Mouse (Mus musculus): Measurements from ENCODE around the gene Lpcat1.

- TF ChIP-seq POLR2A (IDR thresholded peaks at IDR 0.05; ENCODE audit: borderline replicate concordance, insufficient read depth, low read length) (no peak), CTCF (IDR thresholded peaks at IDR 0.05; ENCODE audit: borderline replicate concordance, insufficient read depth, low read depth, low read length) (no peak)
Observed at GRCm38 (mm10) chr13:73442431-73442830, 24.6 kb upstream of the Lpcat1 start.

Measured in cerebellum, adult 2 months (tissue).